Mouse (Mus musculus) cerebral cortex, adult 2 months (tissue): Measurements from ENCODE around the gene Rbbp8nl.

ENCODE experiments used
- WGBS: fragments of 180-500 bp; shearing (Covaris S2); methylation state at CpG from one replicate; pipeline ENCODE4 v1.1.7; 2018; 5-methylcytosine and 5-hydroxymethylcytosine counted together

The Rbbp8nl gene

DNA sequence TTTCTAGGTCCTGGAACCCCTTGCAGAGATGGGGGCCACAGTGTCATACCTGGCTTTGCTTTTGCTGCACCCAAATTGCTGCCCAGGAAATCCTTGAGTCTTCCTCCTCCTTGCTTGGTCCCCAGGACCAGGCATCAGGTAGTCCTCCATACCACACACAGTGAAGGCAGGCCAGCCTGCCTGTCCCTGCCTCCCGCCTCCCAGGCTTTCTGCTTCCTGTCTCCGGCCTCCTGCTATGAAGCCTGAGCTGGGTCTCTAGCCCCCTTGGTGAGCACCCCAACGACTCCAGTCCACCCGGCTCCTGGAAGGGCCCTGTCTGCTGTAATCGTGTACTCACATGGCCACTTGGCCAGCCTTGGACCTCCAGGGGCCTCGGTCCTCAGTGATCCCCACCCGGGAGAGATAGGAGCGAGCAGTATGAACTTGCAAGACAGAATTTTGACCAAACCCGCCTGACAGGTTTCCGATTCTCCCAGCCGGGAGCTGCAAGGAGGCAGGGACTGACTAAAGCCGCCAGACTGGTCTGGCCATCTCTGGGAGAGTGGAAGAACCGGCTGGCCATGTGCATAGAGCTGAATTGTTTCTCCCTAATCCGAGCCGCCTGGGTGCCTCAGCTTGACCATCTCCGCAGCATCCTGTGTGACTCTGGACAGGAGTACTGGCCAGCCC lies at the start of gene Rbbp8nl:
Gene Rbbp8nl (minus strand): TSS at position 440 of the 669 bp plus-strand sequence.
- 71% methylated on average over 16 of the region's 16 CpGs for WGBS

DNA sequence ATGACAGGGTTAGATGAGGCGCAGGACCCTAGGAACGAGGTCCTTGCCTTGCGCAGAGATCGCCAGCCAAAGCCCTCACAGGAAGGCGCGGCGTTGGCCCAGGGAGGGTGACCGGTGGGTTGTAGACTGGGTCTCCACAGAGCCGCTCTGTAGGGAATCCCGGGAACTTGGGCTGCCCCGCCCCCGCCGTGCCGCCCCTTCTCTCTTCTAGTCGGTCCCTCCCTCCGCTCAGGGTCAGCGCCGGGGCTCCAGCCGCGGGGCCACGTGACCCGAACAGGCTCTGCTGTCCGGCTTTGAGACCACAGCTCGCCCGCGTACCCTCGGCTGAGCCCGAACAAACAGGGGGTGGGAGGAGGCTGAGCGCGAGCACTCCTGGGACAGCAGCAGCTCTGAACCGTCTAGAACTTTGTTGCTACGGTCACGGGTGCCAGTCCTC lies 44.9 kb upstream of the Rbbp8nl start, which contains the start of gene Gata5:
Gene Gata5 (minus strand): TSS at position 149 of the 436 bp plus-strand sequence.
- under 1% methylated on average over 33 of the region's 33 CpGs for WGBS

DNA sequence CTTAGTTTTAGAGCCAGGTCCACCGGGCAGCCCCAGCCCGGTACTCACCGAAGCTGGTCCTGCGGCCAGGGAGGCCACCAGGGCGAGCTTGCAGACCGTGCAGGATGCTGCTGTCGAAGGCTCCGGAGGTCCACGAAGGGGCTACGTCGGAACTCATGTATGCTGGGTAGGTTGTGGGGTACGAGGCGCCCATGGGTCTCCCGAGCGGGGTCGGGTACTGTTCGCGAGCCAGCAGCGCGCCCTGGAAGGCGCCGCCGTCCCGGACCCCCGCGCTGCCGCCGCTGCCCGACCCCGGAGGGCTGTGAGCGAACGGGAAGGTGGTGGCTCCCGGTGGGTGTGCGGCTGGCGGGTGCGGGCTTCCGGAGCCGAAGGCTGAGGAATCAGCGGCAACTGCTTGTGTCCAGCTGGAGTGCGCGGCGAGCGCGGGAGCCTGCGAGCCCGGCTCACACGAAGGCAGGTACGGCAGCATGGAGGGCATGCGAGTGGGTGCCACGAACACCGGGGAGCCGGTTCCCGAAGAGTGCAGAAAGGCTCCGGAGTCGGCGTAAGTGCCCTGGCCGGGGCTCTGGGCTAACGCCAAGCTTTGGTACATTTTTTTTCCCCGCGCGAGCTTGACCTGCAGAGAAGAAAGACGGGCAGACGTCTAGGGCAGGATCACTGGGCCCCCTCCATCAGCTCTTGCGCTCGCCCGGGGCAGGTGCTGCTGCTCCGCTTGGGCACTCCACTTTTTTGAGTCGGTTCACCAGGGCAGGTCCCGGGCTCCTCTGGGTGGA lies 44.3 kb upstream of the Rbbp8nl start:
- 2% methylated on average over 69 of the region's 69 CpGs for WGBS

- 98% methylated on average over 1 of the region's 1 CpGs for WGBS
Measured at GRCm38 (mm10) chr2:180329466-180329865, 39.8 kb upstream of the Rbbp8nl start.

GRCm38 (mm10) chr2:180322674-180323355 lies 33.1 kb upstream of the Rbbp8nl start:
- WGBS = 68% methylated on average over 14 of the region's 14 CpGs

DNA sequence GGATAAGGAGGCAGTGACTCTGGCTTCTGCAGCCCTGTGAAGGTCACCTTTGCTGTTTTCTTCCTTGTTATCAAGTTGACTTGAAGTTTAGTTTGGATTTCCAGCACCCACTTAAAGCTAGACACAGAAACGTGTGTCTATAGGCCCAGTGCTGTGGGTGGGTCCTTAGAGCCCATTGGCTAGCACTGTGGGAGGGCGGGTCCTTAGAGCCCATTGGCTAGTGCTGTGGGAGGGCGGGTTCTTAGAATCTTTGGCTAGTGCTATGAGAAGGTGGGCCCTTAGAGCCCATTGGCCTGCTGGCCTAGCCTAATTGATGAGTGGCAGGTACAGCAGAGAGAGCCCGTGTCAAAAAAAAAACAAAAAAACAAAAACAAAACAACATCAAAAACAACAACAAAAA lies 30.5 kb upstream of the Rbbp8nl start:
- 86% methylated on average over 4 of the region's 4 CpGs for WGBS

DNA sequence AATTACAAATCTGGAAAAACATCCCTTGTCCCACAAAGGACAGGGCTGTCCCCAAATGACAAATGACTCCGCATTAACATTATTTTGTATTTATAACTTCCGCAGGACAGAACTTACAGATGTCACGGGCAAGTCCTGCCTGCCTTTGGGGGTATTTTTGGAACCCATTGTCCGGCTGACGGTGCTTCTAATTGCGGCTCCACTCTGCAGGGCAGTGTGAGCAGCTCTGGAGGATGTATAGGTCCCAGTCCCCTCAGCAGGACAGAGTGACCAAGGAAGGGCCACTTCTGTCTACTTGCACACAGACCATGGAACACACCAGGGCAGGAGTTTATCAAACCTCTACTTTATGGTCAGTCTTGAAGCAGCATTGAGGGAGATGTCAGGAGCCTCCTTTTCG lies 27.9 kb upstream of the Rbbp8nl start:
- 82% methylated on average over 7 of the region's 7 CpGs for WGBS

GRCm38 (mm10) chr2:180314292-180314691 lies 24.6 kb upstream of the Rbbp8nl start:
- 86% methylated on average over 2 of the region's 2 CpGs for WGBS

GRCm38 (mm10) chr2:180311147-180311546 lies 21.5 kb upstream of the Rbbp8nl start:
- 90% methylated on average over 4 of the region's 4 CpGs for WGBS

GRCm38 (mm10) chr2:180307680-180308079 lies 18.0 kb upstream of the Rbbp8nl start:
- WGBS = 80% methylated on average over 2 of the region's 2 CpGs

DNA sequence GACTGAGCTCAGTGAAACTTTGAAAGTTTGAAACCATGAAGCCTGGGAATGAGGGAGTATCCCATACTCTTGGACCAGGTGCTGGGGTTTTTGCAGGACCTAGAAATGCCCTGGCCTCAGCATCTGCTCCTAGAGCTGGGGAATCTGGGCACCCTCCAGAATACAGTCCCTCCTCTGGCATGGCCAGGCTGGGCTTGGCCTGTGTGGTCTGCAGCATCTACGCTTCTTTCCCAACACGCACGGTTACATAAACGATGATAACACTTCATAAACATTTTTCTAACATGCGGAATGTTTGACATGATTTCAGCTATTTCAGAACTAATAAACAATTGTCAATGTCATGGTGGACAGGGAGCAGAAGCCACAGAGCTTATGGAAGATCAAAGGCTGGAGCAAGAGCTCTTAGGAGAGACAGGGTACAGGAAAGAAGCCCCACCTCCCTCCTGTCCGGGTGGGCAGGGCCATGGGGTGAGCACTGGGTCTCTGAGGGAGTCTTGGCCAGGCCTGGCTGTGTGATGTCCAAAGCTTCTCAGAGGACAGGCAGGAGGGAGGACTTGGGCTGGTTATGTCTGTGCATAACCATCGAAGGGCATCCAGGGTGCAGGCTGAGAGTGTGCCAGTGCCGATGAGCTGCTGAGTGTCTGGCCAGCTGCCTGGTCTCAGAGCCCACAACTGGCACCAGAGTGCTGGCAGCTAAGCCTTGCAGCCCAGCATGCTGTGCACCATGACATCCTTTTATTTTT lies 16.9 kb upstream of the Rbbp8nl start:
- 73% methylated on average over 8 of the region's 8 CpGs for WGBS

DNA sequence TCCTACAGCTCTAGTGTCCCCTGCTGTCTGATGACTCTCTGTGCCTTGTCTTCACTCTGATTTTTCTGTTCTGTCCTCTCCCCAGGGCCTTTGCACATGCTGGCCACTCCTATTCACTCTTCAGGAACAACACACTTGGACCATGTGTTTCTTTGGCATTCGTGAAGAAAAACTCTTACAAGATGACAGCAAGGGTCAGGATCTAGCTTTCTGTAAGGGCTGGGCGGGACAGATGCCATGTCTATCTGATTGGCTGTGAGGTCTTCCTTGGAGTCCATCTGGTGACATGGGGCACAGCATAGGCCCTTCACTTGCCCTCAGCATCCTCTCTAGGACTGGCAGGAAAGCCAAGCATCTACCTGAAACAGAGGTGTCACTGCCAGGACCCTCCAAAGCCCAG lies 16.3 kb upstream of the Rbbp8nl start:
- 81% methylated on average over 2 of the region's 2 CpGs for WGBS

DNA sequence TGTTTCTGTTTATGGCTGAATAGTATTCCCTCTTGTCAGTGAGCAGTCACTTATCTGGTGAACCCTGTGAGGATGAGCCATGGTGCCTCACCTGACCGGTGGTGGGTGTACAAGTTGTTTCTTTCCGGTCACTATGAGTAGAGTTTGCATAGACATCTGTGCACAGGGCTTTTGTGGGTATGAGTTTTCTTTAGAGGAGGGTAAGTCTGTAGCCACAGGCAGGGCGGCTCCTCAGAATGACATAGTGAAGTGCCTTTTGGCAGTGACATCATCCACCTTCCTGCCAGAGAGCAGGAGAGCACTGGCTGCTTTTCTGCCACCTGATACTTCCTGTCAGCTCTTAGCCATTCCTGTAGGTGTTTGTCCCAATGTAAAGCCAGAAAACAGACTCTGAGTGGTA lies 15.8 kb upstream of the Rbbp8nl start:
- WGBS = 91% methylated on average over 3 of the region's 3 CpGs

DNA sequence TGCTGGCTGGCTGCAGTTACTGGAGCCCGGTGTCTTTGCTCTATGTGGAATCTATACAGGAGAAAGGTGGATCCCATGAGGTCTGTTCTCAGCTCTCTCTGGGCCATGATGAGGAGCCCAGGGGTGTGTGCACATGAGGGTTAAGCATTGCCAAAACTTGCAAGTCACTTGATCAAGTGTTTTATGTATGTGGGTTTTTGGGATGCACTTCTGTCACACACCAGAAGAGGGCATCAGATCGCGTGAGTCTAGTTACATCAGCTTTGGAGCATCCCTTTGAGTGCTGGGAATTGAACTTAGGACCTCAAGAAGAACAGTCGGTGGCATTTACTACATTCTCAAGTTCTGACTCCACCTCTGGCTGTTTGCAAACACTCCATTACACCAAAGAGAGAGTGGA lies 14.9 kb upstream of the Rbbp8nl start:
- WGBS = 63% methylated on average over 4 of the region's 4 CpGs

DNA sequence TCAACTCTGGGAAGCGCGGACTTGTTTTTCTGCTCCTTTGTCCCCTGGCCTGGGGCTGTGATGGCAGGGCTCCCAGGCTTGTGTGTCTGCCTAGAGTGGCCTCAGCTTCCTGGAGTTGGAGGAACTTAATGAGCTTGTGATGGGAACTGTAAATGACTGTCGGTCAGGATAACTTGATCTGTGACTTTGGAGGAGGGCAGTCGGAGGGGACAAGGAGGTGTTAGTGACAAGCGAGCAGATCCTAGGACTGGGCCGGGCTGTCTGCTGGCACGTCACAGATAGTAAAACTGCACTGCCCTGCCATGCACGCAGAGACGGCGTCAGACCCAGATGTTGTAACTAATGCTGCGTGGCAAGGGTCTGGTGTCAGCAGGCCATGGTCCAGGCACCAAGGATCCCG lies 13.8 kb upstream of the Rbbp8nl start:
- 91% methylated on average over 12 of the region's 12 CpGs for WGBS

DNA sequence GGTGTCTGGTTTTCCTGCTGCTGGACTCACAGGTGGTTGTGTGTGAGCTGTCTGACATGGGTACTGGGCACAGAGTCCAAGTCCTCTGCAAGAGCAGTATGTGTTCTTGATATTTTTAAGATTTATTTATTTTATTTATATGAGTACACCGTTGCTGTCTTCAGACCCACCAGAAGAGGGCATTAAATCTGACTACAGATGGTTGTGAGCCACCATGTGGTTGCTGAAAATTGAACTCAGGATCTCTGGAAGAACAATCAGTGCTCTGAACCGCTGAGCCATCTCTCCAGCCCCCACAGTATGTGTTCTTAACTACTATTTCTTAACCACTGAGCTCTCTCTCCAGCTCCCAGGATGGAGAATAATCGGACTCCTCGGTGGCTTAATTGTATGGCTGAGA lies 12.5 kb upstream of the Rbbp8nl start:
- 74% methylated on average over 4 of the region's 4 CpGs for WGBS

DNA sequence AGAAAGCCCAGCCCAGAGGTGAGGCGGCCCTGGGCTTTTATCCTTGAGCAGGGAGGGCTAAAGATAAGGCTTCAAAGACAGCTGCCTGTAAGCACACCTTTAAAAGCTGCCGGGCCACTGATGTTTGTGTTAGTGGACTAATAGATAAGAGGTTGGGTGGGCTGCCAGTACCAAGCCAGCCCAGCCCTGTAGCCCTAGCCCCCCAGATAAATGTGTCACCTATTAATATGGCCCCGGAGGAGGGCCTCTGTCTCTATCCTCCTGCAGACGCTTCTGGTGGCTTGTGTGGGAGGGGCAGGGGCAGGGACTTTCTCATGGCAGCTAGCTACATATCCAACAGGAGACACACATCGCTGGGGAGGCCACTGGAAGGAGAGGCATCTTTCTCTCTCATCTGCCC lies 11.1 kb upstream of the Rbbp8nl start:
- 73% methylated on average over 5 of the region's 5 CpGs for WGBS

DNA sequence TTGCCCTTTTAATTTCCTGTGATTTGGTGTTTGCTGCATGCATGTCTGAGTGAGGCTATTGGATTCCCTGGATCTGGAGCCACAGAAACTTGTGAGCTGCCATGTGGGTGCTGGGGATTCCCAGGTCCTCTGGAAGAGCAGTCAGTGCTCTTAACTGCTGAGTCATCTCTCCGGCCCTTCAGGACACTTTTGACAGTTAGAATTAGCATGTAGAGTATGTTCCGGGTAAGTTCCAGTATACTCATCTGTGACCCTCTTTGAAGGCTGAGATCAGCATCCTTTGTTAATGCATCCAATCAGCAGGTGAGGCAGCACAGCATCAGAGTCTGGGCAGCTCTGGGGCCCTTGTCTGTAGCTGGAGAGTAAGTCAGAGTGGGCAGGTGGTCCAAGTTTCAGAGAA lies 10.6 kb upstream of the Rbbp8nl start:
- 82% methylated on average over 2 of the region's 2 CpGs for WGBS

DNA sequence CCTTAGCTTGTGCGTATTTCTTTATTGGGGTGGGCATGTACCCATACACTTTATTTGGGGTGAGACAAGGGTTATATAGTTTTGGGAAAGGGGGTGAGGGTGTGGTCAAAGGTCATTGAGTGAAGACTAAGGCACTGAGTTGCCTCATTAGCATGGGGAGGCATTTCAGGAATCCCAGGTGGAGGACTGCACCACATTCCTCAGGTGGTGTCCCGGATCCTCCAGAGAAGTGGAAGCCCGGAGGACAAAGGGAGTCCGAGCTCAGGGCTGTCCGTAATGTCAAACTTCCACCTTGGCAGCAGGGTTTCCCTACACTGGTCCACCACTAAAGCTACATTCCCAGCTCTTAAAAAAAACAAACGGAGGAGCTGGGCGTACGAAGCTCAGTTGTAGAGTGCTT lies 3.2 kb upstream of the Rbbp8nl start:
- WGBS = 82% methylated on average over 8 of the region's 8 CpGs

DNA sequence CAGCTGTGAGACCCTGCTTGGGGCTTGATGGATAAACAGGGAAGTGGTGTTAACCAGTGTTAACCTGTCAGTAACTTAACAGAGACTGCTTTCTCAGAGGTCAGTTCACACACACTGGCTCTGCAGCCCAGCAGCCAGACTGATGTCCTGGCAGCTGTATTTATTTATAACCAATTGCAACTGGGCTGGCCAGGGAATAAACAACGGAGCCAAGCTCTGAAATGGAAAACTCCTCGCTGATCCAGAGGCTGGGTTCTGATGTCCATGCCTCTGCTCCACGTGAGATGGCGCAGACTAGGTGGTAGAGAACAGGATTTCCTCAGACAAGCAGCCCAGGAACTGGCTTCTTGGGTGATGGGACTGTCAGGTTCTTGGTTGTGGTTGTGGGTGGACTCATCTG lies 2.3 kb upstream of the Rbbp8nl start:
- 66% methylated on average over 4 of the region's 4 CpGs for WGBS

- 80% methylated on average over 5 of the region's 5 CpGs for WGBS
Measured at GRCm38 (mm10) chr2:180291566-180291965, 1.9 kb upstream of the Rbbp8nl start.

DNA sequence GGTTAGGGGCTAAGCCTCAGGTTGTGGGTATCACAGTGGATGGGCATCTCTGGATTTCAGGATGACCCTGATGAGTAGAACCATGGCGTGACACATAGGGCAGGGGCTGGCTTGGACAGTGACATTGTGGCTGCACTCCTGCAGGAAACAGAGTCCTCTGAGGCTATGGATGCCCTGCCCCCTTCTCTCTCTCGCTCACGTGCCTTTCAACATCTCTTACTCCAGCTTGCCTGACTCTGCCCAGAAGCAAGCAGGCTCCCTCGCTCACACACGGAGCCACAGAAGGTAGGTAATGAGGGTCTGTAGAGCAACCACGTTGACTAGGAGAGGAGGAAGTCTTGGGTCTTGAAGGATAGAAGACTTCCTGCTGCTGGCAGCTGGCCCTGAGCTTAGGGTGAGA lies 824 bp upstream of the Rbbp8nl start:
- WGBS = 70% methylated on average over 6 of the region's 6 CpGs
